Mouse (Mus musculus) cerebellum, adult (tissue): ENCODE data around the gene Sst.

ENCODE experiments used
- ATAC-seq: cut with Nextera tagmentation; 2 replicates; pipeline ENCODE4 v1.9.2; 2017; ENCODE audit warnings: mild to moderate bottlenecking, moderate library complexity, mixed read lengths; ENCODE audit not compliant: insufficient number of reproducible peaks, low FRiP score, low TSS enrichment

Sst gene

DNA sequence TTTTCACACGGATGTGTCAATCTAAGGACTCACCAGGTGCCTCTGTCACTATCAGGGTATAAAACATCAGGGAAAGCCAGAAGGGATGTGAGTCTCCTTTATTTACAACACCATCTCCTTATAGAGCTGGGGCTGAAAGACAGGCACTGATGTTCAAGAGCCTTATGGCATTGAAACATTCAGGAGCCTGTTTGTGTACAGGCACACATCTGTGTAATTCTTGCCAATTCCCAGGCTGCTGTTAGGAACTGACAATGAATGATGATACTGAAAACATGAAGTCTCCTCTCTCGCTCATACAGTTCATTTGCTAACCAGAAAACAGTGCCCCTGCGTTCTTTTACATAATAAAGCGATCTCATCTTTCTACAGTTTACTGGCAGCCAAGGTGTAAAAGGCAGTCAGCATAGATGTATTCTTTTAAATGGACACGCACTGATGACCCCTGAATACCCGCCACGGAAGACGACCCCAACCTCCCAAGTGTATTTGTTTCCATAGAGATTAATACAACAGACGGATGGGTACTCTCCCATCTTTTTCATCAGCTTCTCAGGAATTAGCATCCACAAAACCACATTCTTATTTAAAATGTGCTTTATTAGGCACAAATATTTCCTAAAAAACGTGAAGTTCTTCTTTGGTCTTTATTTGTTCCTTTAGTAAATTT lies 2.7 kb downstream of the Sst start:
- no peak for ATAC-seq

- ATAC-seq = no peak
These were observed 5.7 kb downstream of the Sst start for GRCm38 (mm10) chr16:23885098-23885497.

DNA sequence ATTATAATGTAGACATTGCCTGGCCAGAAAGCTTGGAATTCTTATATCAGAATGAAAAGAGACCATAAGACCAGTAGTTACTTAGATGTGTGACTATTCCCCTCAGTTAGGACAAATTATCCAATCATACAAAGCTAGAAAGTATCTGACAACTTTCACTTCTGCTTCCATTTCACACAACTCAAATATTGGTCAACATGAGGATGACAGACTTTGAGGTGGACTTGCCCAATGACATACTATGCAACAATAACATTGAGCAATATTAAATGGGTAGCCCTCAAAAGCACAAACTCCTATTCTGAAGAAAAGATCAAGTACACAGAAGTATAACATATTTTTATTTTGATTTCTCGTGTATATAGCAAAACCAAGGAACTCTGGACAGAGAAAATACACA lies 35.5 kb downstream of the Sst start:
- ATAC-seq = no peak

GRCm38 (mm10) chr16:23849720-23850119 lies 41.0 kb downstream of the Sst start:
- no peak for ATAC-seq

GRCm38 (mm10) chr16:23849176-23849575 lies 41.6 kb downstream of the Sst start:
- ATAC-seq = no peak

DNA sequence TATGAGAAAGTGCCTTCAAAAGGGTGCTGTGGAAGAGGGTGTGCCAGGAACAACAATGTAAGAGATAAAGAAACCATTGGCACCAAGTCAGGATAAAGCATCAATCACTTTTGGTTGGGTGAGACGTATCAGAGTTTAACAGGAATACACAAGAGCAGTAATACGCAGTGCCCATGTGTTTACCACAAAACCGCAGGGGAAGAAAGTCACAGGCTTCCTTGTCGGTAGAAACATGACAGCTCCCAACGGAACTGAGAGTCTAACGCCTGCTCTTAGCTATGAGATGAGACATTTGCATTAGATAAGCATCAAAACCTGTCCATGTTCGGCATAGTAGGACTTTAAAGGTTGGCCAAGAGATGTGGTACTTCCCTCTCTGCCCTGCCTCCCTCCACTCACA lies 46.1 kb downstream of the Sst start:
- ATAC-seq = no peak

DNA sequence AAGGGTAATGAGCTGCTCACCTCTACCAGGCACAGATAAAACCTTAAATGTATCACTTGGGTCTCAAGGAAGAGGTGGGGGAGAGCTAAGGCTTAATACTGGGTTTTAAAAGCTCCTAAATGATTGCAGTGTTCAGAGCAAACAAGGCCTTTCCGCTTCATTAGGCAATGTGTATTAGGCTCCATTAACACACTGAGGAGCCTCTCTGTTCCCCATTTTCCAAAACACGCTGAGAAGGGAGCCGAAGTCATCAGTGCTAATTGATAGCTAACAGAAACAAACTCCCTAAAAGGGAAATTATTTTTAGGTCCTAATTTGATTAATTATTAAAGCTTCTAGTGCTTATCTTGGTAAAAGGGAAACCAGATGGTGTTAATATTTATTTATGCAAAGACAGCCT lies 48.1 kb downstream of the Sst start:
- no peak for ATAC-seq
